Mouse (Mus musculus) left cerebral cortex, adult 2 months (tissue): ENCODE results near the gene Ppp2r5e. TPM values are rescaled to one million over a fixed set of nuclear protein-coding genes. Genes with fewer than 3 reads are reported as not detected.

Experiments
- DNase-seq, 2 experiments: peaks; one replicate each; pipeline ENCODE4 v3.0.0; 2021 to 2022; ENCODE audit warnings: low spot score in 2 of 2, mixed read lengths in 1 of 2; ENCODE audit errors: extremely low spot score in 1 of 2
- H3K27ac ChIP-seq: fragments of 200-600 bp; 2 replicates; pipeline ENCODE4 v1.8.1; 2022
- H3K4me3 ChIP-seq: fragments of 200-600 bp; 2 replicates; pipeline ENCODE4 v1.8.1; 2022
- CTCF ChIP-seq: fragments of 200-600 bp; IDR thresholded peaks from 2 replicates; pipeline ENCODE4 v1.8.1; 2022; ENCODE audit warnings: antibody characterized with exemption, mild to moderate bottlenecking, moderate library complexity
- intact Hi-C: fragments of 180-260 bp; cut with DNase I; formaldehyde crosslinking; loops from one replicate; pipeline ENCODE4 v1.15.1; 2025
- total RNA-seq, 2 experiments: library from RNA; stranded (reverse); gene quantifications; 2 replicates each; pipeline ENCODE4 v1.2.3; 2021

Ppp2r5e gene
- total RNA-seq, 2 experiments from 2014 or later: 81.7 to 84.9 TPM

- TF ChIP-seq CTCF: no peak
- Histone ChIP-seq H3K4me3 (no peak overlapping the region), H3K27ac (no peak overlapping the region)
- DNase-seq: no peak
- intact Hi-C loops: no loop called here
These were observed 66.9 kb downstream of the Ppp2r5e start for GRCm38 (mm10) chr12:75528857-75529808.

GRCm38 (mm10) chr12:75528300-75528699 lies 67.7 kb downstream of the Ppp2r5e start:
- TF ChIP-seq CTCF: no peak
- no peak for DNase-seq
- H3K4me3 ChIP-seq: no peak overlapping the region
- H3K27ac ChIP-seq: no peak overlapping the region
- intact Hi-C loops: no loop called here

GRCm38 (mm10) chr12:75524199-75524598 lies 71.8 kb downstream of the Ppp2r5e start:
- Histone ChIP-seq H3K27ac (no peak overlapping the region), H3K4me3 (no peak overlapping the region)
- TF ChIP-seq CTCF: no peak
- intact Hi-C loops: no loop called here
- no peak for DNase-seq

GRCm38 (mm10) chr12:75522931-75523330 lies 73.1 kb downstream of the Ppp2r5e start:
- no peak for TF ChIP-seq CTCF
- intact Hi-C loops: no loop called here
- Histone ChIP-seq H3K27ac (no peak overlapping the region), H3K4me3 (no peak overlapping the region)
- no peak for DNase-seq

- Histone ChIP-seq H3K4me3 (no peak overlapping the region), H3K27ac (no peak overlapping the region)
- intact Hi-C loops: no loop called here
- DNase-seq: no peak
- no peak for TF ChIP-seq CTCF
These were observed 73.7 kb downstream of the Ppp2r5e start for GRCm38 (mm10) chr12:75522360-75522759.

GRCm38 (mm10) chr12:75520395-75520794 lies 75.7 kb downstream of the Ppp2r5e start:
- DNase-seq: no peak
- intact Hi-C loops: no loop called here
- no peak for TF ChIP-seq CTCF
- Histone ChIP-seq H3K27ac (no peak overlapping the region), H3K4me3 (no peak overlapping the region)

- no peak overlapping the region for H3K4me3 ChIP-seq
- intact Hi-C loops: no loop called here
- no peak for DNase-seq
- no peak for TF ChIP-seq CTCF
- H3K27ac ChIP-seq: no peak overlapping the region
These were observed 76.7 kb downstream of the Ppp2r5e start for GRCm38 (mm10) chr12:75519181-75519940.

- H3K27ac ChIP-seq: no peak overlapping the region
- no peak for TF ChIP-seq CTCF
- no peak overlapping the region for H3K4me3 ChIP-seq
- intact Hi-C loops: no loop called here
- no peak for DNase-seq
These were observed 80.6 kb downstream of the Ppp2r5e start for GRCm38 (mm10) chr12:75515301-75515906.

- intact Hi-C loops: no loop called here
- no peak for TF ChIP-seq CTCF
- Histone ChIP-seq H3K4me3 (no peak overlapping the region), H3K27ac (no peak overlapping the region)
- DNase-seq: no peak
These were observed 84.5 kb downstream of the Ppp2r5e start for GRCm38 (mm10) chr12:75511520-75511919.

- intact Hi-C loops: no loop called here
- Histone ChIP-seq H3K27ac (no peak overlapping the region), H3K4me3 (no peak overlapping the region)
- no peak for DNase-seq
- no peak for TF ChIP-seq CTCF
These were observed 90.9 kb downstream of the Ppp2r5e start for GRCm38 (mm10) chr12:75504991-75505650.

GRCm38 (mm10) chr12:75502664-75503063 lies 93.4 kb downstream of the Ppp2r5e start:
- TF ChIP-seq CTCF: no peak
- Histone ChIP-seq H3K27ac (no peak overlapping the region), H3K4me3 (no peak overlapping the region)
- DNase-seq: no peak
- intact Hi-C loops: no loop called here
